Mouse (Mus musculus) heart, embryonic 15.5 days (tissue): Measurements from ENCODE around the gene Tmem266. TPM values are rescaled to one million over a fixed set of nuclear protein-coding genes. Genes with fewer than 3 reads are reported as not detected.

Source experiments
- ATAC-seq: fragments of 200-750 bp; cut with Nextera tagmentation; replicated peaks from 2 replicates; pipeline ENCODE4 v1.8.0; 2017; ENCODE audit warnings: low read depth, moderate TSS enrichment; ENCODE audit not compliant: insufficient number of reproducible peaks, insufficient read depth, low FRiP score
- H3K27ac ChIP-seq: fragments of 300-500 bp; sonication (generic); 2 replicates; pipeline ENCODE4 v1.5.1; 2015; ENCODE audit warnings: mild to moderate bottlenecking, inconsistent platforms
- H3K27me3 ChIP-seq: fragments of 300-500 bp; sonication (generic); 2 replicates; pipeline ENCODE4 v1.6.1; 2015; ENCODE audit warnings: inconsistent platforms
- H3K36me3 ChIP-seq: fragments of 300-500 bp; sonication (generic); 2 replicates; pipeline ENCODE4 v1.6.1; 2015; ENCODE audit warnings: mild to moderate bottlenecking, inconsistent platforms
- H3K4me1 ChIP-seq: fragments of 300-500 bp; sonication (generic); replicated peaks from 2 replicates; pipeline ENCODE4 v1.6.1; 2015; ENCODE audit warnings: inconsistent platforms
- H3K4me2 ChIP-seq: fragments of 300-500 bp; sonication (generic); 2 replicates; pipeline ENCODE4 v1.6.1; 2015; ENCODE audit warnings: inconsistent platforms, mild to moderate bottlenecking, moderate library complexity
- H3K4me3 ChIP-seq: fragments of 300-500 bp; sonication (generic); 2 replicates; pipeline ENCODE4 v1.5.1; 2015; ENCODE audit warnings: mild to moderate bottlenecking, inconsistent platforms
- H3K9ac ChIP-seq: fragments of 300-500 bp; sonication (generic); 2 replicates; pipeline ENCODE4 v1.6.1; 2015; ENCODE audit warnings: mild to moderate bottlenecking, inconsistent platforms
- H3K9me3 ChIP-seq: fragments of 300-500 bp; sonication (generic); replicated peaks from 2 replicates; pipeline ENCODE4 v1.6.1; 2016; ENCODE audit warnings: inconsistent platforms
- WGBS: fragments of 180-500 bp; shearing (Covaris S2); methylation state at CpG from one replicate; pipeline ENCODE4 v1.1.7; 2015; ENCODE audit warnings: mixed read lengths; 5-methylcytosine and 5-hydroxymethylcytosine counted together
- polyA plus RNA-seq: library from polyadenylated mRNA; unstranded; fragments of >200 nt; fragmentation: Nextera tagmentation; extraction: Ambion mirVana; gene quantifications from 2 replicates; pipeline ENCODE4 v1.2.1, GENCODE M21; 2015

Tmem266 gene
- polyA plus RNA-seq, 1 experiment from 2014 or later = 0.14 TPM

- Histone ChIP-seq H3K4me2 (no peak overlapping the region), H3K27me3 (peaks cover 11% of the 10 kb centered on the region; the same call in 1 of the 2 replicates), H3K9ac (no peak overlapping the region), H3K4me3 (no peak overlapping the region), H3K9me3 (no peaks in the 10 kb centered on the region), H3K36me3 (no peaks in the 10 kb centered on the region), H3K4me1 (no peaks in the 10 kb centered on the region), H3K27ac (no peak overlapping the region)
- ATAC-seq = no peak
- WGBS = 62% methylated on average over 6 of the region's 6 CpGs
Measured at GRCm38 (mm10) chr9:55404976-55405702, 78.4 kb downstream of the Tmem266 start.

- H3K36me3 ChIP-seq = no peaks in the 10 kb centered on the region
- no peak for ATAC-seq
- no peaks in the 10 kb centered on the region for H3K9me3 ChIP-seq
- H3K4me3 ChIP-seq = no peak overlapping the region
- H3K27ac ChIP-seq = no peak overlapping the region
- 58% methylated on average over 2 of the region's 2 CpGs for WGBS
- no peak overlapping the region for H3K9ac ChIP-seq
- peaks cover 22% of the 10 kb centered on the region for H3K27me3 ChIP-seq
- no peak overlapping the region for H3K4me2 ChIP-seq
- no peaks in the 10 kb centered on the region for H3K4me1 ChIP-seq
Measured at GRCm38 (mm10) chr9:55406773-55407172, 80.1 kb downstream of the Tmem266 start.

- H3K27ac ChIP-seq = no peak overlapping the region
- H3K27me3 ChIP-seq = peaks cover 34% of the 10 kb centered on the region
- ATAC-seq = no peak
- H3K4me3 ChIP-seq = no peak overlapping the region
- H3K4me2 ChIP-seq = no peak overlapping the region
- H3K9ac ChIP-seq = no peak overlapping the region
- WGBS = 27% methylated on average over 4 of the region's 4 CpGs
- no peaks in the 10 kb centered on the region for H3K9me3 ChIP-seq
- H3K4me1 ChIP-seq = no peaks in the 10 kb centered on the region
- H3K36me3 ChIP-seq = no peaks in the 10 kb centered on the region
Measured at GRCm38 (mm10) chr9:55408851-55409250, 82.1 kb downstream of the Tmem266 start.

- WGBS = 42% methylated on average over 3 of the region's 3 CpGs
- Histone ChIP-seq H3K27ac (no peak overlapping the region), H3K27me3 (peaks cover 40% of the 10 kb centered on the region), H3K4me2 (no peak overlapping the region), H3K4me1 (no peaks in the 10 kb centered on the region), H3K9ac (no peak overlapping the region), H3K9me3 (no peaks in the 10 kb centered on the region), H3K36me3 (no peaks in the 10 kb centered on the region), H3K4me3 (no peak overlapping the region)
- no peak for ATAC-seq
Measured at GRCm38 (mm10) chr9:55409833-55410232, 83.1 kb downstream of the Tmem266 start.

GRCm38 (mm10) chr9:55410430-55410829 is 83.7 kb downstream of the Tmem266 start:
- Histone ChIP-seq H3K36me3 (no peaks in the 10 kb centered on the region), H3K9ac (no peak overlapping the region), H3K4me2 (no peak overlapping the region), H3K4me3 (no peak overlapping the region), H3K4me1 (no peaks in the 10 kb centered on the region), H3K27ac (no peak overlapping the region), H3K27me3 (peaks cover 46% of the 10 kb centered on the region), H3K9me3 (no peaks in the 10 kb centered on the region)
- 37% methylated on average over 6 of the region's 6 CpGs for WGBS
- no peak for ATAC-seq

GRCm38 (mm10) chr9:55411154-55411553 is 84.4 kb downstream of the Tmem266 start:
- ATAC-seq = no peak
- H3K9me3 ChIP-seq = no peaks in the 10 kb centered on the region
- H3K27me3 ChIP-seq = peaks cover 52% of the 10 kb centered on the region
- H3K4me1 ChIP-seq = no peaks in the 10 kb centered on the region
- no peak overlapping the region for H3K9ac ChIP-seq
- H3K4me2 ChIP-seq = no peak overlapping the region
- 42% methylated on average over 6 of the region's 6 CpGs for WGBS
- H3K36me3 ChIP-seq = no peaks in the 10 kb centered on the region
- no peak overlapping the region for H3K4me3 ChIP-seq
- H3K27ac ChIP-seq = no peak overlapping the region

- Histone ChIP-seq H3K27me3 (peaks cover 25% of the 10 kb centered on the region), H3K9ac (no peak overlapping the region), H3K4me1 (no peaks in the 10 kb centered on the region), H3K4me2 (no peak overlapping the region), H3K4me3 (no peak overlapping the region), H3K36me3 (no peaks in the 10 kb centered on the region), H3K9me3 (no peaks in the 10 kb centered on the region), H3K27ac (no peak overlapping the region)
- no peak for ATAC-seq
- WGBS = 86% methylated on average over 3 of the region's 3 CpGs
Measured at GRCm38 (mm10) chr9:55421786-55422185, 95.1 kb downstream of the Tmem266 start.

- WGBS = 73% methylated on average over 14 of the region's 14 CpGs
- Histone ChIP-seq H3K9ac (no peak overlapping the region), H3K4me1 (no peaks in the 10 kb centered on the region), H3K27ac (no peak overlapping the region), H3K27me3 (peaks cover 15% of the 10 kb centered on the region; the same call in 1 of the 2 replicates), H3K9me3 (no peaks in the 10 kb centered on the region), H3K4me3 (no peak overlapping the region), H3K4me2 (no peak overlapping the region), H3K36me3 (no peaks in the 10 kb centered on the region)
- no peak for ATAC-seq
Measured at GRCm38 (mm10) chr9:55423451-55424424, 97.0 kb downstream of the Tmem266 start.

GRCm38 (mm10) chr9:55425271-55425810 is 98.6 kb downstream of the Tmem266 start:
- ATAC-seq = no peak
- Histone ChIP-seq H3K4me3 (no peak overlapping the region), H3K27ac (no peak overlapping the region), H3K27me3 (peaks cover 14% of the 10 kb centered on the region; the same call in 1 of the 2 replicates), H3K9me3 (no peaks in the 10 kb centered on the region), H3K36me3 (no peaks in the 10 kb centered on the region), H3K4me2 (no peak overlapping the region), H3K4me1 (peaks cover 8% of the 10 kb centered on the region), H3K9ac (no peak overlapping the region)
- whole genome bisulfite sequencing = 60% methylated on average over 7 of the region's 7 CpGs

GRCm38 (mm10) chr9:55429242-55429975 is 102.7 kb downstream of the Tmem266 start:
- ATAC-seq = 0 out of 2 replicates have a peak, but pooled peaks have one; percentile 23
- H3K4me3 ChIP-seq = no peak overlapping the region
- peak overlapping the region; percentile 26; the same call in 1 of the 2 replicates for H3K9ac ChIP-seq
- no peaks in the 10 kb centered on the region for H3K9me3 ChIP-seq
- H3K4me1 ChIP-seq = peaks cover 8% of the 10 kb centered on the region
- H3K36me3 ChIP-seq = no peaks in the 10 kb centered on the region
- no peak overlapping the region for H3K27ac ChIP-seq
- WGBS = 31% methylated on average over 12 of the region's 12 CpGs
- H3K27me3 ChIP-seq = peaks cover 15% of the 10 kb centered on the region
- H3K4me2 ChIP-seq = peak overlapping the region; percentile 53; the same call in 1 of the 2 replicates
